Mouse (Mus musculus): ENCODE measurements around the gene Krtap13-1. TPM values are rescaled to one million over a fixed set of nuclear protein-coding genes. Genes with fewer than 3 reads are reported as not detected.

Krtap13-1 gene
- polyA plus RNA-seq (2012; rRNA removed): not detected in 2 replicates

GRCm38 (mm10) chr16:88728812-88729275 is at the start of gene Krtap13-1:
Krtap13-1 (plus strand) TSS chr16:88728862.

GRCm38 (mm10) chr16:88707496-88708012 is 21.1 kb upstream of the Krtap13-1 start, which contains the start of gene 2310061N02Rik:
2310061N02Rik (minus strand) TSS chr16:88707962.

GRCm38 (mm10) chr16:88751535-88751934 is 22.9 kb downstream of the Krtap13-1 start, which contains the start of gene Krtap13:
Krtap13 (minus strand) TSS chr16:88751635.

DNA sequence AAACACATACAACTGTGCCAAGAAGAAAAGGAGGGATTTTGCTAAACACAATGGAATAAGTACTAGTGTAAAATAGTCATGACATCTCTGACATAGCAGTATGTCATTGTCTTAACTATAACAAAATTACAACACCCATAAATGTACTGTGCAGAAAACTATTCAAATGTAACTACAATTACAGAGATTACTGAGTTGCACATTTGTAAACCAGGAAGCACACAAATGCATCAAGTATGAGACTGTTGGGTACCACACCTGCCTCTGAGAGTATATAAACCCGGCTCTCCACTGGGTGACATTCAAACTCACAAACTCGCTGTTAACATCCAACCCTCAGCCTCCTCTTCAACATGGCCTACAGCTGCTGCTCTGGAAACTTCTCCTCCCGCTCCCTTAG is 29.9 kb downstream of the Krtap13-1 start, which contains the start of gene 2310034C09Rik:
Gene 2310034C09Rik, plus strand, starts transcription at position 301 of the 400 bp plus-strand sequence.

GRCm38 (mm10) chr16:88774106-88774505 is 45.4 kb downstream of the Krtap13-1 start, which contains the start of gene 2310057N15Rik:
2310057N15Rik (minus strand) TSS chr16:88774206.

DNA sequence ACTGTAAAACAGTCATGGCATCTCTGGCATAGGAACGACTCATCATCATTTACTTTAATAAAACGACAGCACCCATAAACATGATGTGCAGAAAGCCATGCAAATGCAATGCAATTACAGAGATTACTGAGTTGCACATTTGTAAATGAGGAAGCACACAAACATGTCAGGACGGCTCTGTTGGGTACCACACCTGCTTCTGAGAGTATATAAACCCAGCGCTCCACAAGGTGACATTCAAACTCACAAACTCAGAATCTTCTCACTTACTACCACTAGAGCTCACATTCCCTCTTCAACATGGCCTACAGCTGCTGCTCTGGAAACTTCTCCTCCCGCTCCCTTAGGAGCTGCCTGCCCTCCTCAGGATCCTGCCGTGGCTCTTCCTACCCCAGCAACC is 48.9 kb downstream of the Krtap13-1 start, which contains the start of gene Gm5965:
Gene Gm5965, plus strand, starts transcription at position 301 of the 400 bp plus-strand sequence.

Other genes starting within 250 kb of the Krtap13-1 start
- not detected in 2 replicates for gene Cldn17, start 221.9 kb upstream of the Krtap13-1 start, polyA plus RNA-seq (2012; rRNA removed)
- 40.5 and 44.3 TPM in 2 replicates for gene Cldn8, start 165.7 kb upstream of the Krtap13-1 start, polyA plus RNA-seq (2012; rRNA removed)
- not detected in 2 replicates for gene Krtap24-1, start 116.6 kb upstream of the Krtap13-1 start, polyA plus RNA-seq (2012; rRNA removed)
- gene 2310079G19Rik, start 101.2 kb upstream of the Krtap13-1 start, polyA plus RNA-seq (2012; rRNA removed): 28.8 and 37.2 TPM in 2 replicates
- gene Krtap26-1, start 81.1 kb upstream of the Krtap13-1 start, polyA plus RNA-seq (2012; rRNA removed): 0.12 TPM in 1 of 2 replicates, not detected in the other
- gene Krtap27-1, start 57.2 kb upstream of the Krtap13-1 start, polyA plus RNA-seq (2012; rRNA removed): not detected in 2 replicates
- not detected in 2 replicates for gene 2310061N02Rik, start 20.9 kb upstream of the Krtap13-1 start, polyA plus RNA-seq (2012; rRNA removed)
- gene Krtap13, start 22.8 kb downstream of the Krtap13-1 start, polyA plus RNA-seq (2012; rRNA removed): 1.9 and 2.4 TPM in 2 replicates
- gene 2310034C09Rik, start 30.0 kb downstream of the Krtap13-1 start, polyA plus RNA-seq (2012; rRNA removed): 0.29 and 1.1 TPM in 2 replicates
- gene 2310057N15Rik, start 45.3 kb downstream of the Krtap13-1 start, polyA plus RNA-seq (2012; rRNA removed): not detected in 2 replicates
- not detected in 2 replicates for gene Gm5965, start 49.0 kb downstream of the Krtap13-1 start, polyA plus RNA-seq (2012; rRNA removed)
- gene Gm20741, start 83.4 kb downstream of the Krtap13-1 start, polyA plus RNA-seq (2012; rRNA removed): not detected in 2 replicates
- gene Krtap15, start 91.4 kb downstream of the Krtap13-1 start, polyA plus RNA-seq (2012; rRNA removed): not detected in 2 replicates
- not detected in 2 replicates for gene Krtap14, start 97.3 kb downstream of the Krtap13-1 start, polyA plus RNA-seq (2012; rRNA removed)
- gene Krtap19-1, start 140.5 kb downstream of the Krtap13-1 start, polyA plus RNA-seq (2012; rRNA removed): not detected in 2 replicates
- gene Krtap19-2, start 145.4 kb downstream of the Krtap13-1 start, polyA plus RNA-seq (2012; rRNA removed): not detected in 2 replicates
- gene Krtap19-3, start 149.2 kb downstream of the Krtap13-1 start, polyA plus RNA-seq (2012; rRNA removed): not detected in 2 replicates
- not detected in 2 replicates for gene Krtap19-4, start 156.2 kb downstream of the Krtap13-1 start, polyA plus RNA-seq (2012; rRNA removed)
- not detected in 2 replicates for gene Krtap19-5, start 167.6 kb downstream of the Krtap13-1 start, polyA plus RNA-seq (2012; rRNA removed)
- not detected in 2 replicates for gene Krtap19-9b, start 203.4 kb downstream of the Krtap13-1 start, polyA plus RNA-seq (2012; rRNA removed)
- not detected in 2 replicates for gene Krtap16-3, start 234.0 kb downstream of the Krtap13-1 start, polyA plus RNA-seq (2012; rRNA removed)